Mouse (Mus musculus): ENCODE measurements at regions not wholly inside any gene's neighbourhood (a gene's known extent, or its start where the extent isn't known, plus 50 kb on each side); places are given as distances from the start of the nearest gene placed in this dataset.

DNA sequence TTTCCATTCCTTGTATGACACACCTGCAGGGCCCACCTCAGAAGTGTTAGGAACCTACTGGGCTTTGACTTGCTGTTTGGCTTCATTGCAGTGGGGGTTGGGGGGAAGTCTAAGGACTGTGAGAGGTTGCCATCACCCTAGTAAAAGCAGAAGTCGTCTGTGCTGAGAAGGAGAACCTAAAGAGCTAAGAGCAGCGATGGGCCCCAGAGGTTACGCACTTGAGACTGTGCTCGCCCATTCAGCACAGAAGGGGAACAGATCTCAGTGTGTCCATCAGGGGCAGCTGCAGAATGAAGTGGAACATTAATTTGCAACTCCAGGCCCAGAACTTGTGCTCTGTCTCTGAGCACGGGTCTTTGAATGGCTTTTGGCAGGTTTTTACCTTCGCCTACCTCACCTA, 267.5 kb upstream of the Cdyl start:
- Histone ChIP-seq H3K36me3 (no peaks in the 10 kb centered on the region), H3K27ac (no peak overlapping the region), H3K27me3 (replicated peaks) (no peaks in the 10 kb centered on the region), H3K4me2 (no peak overlapping the region), H3K4me3 (replicated peaks) (no peak overlapping the region), H3K9ac (no peak overlapping the region), H3K4me1 (peaks cover 8% of the 10 kb centered on the region; the same call in 1 of the 2 replicates), H3K9me3 (no peaks in the 10 kb centered on the region)
- WGBS: 86% methylated on average over 6 of the region's 6 CpGs
- ATAC-seq (ENCODE audit: insufficient read depth, low FRiP score, low read depth): no peak

GRCm38 (mm10) chr13:35395192-35395591, 264.4 kb upstream of the Cdyl start:
- Histone ChIP-seq H3K27me3 (replicated peaks) (no peaks in the 10 kb centered on the region), H3K9me3 (no peaks in the 10 kb centered on the region), H3K27ac (peak overlapping the region; percentile 62; the same call in 1 of the 2 replicates), H3K36me3 (no peaks in the 10 kb centered on the region), H3K4me1 (peaks cover 8% of the 10 kb centered on the region; the same call in 1 of the 2 replicates), H3K4me3 (replicated peaks) (no peak overlapping the region), H3K4me2 (0 out of 2 replicates have a peak overlapping the region, but pooled peaks have one; percentile 1), H3K9ac (no peak overlapping the region)
- WGBS: 55% methylated on average over 4 of the region's 4 CpGs
- peak; percentile 66; the same call in 1 of the 2 replicates for ATAC-seq (ENCODE audit: insufficient read depth, low FRiP score, low read depth)

DNA sequence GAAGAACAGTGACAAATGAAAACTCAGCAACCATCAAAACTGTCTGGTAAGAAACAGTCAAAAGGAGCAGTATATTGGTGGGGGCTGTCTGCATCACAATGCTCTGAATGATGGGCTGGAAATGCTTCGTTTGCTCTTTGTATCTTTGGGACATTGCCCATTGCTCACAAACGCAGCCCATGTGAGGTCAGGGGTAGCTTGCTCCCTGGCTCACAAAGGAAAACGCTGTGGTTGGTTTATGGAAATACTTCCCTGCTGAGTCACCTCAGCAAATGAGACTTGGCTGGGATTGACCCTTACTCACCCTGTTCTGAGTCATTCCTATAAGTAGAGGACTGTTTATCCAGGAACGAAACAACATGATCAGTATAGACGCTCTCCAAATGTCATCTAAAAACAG, 264.0 kb upstream of the Cdyl start:
- Histone ChIP-seq H3K9ac (no peak overlapping the region), H3K4me2 (0 out of 2 replicates have a peak overlapping the region, but pooled peaks have one; percentile 1), H3K27ac (peak overlapping the region; percentile 62; the same call in 1 of the 2 replicates), H3K4me1 (peaks cover 8% of the 10 kb centered on the region; the same call in 1 of the 2 replicates), H3K9me3 (no peaks in the 10 kb centered on the region), H3K4me3 (replicated peaks) (no peak overlapping the region), H3K27me3 (replicated peaks) (no peaks in the 10 kb centered on the region), H3K36me3 (no peaks in the 10 kb centered on the region)
- ATAC-seq (ENCODE audit: insufficient read depth, low FRiP score, low read depth): peak; percentile 84
- WGBS: 10% methylated on average over 5 of the region's 5 CpGs

GRCm38 (mm10) chr13:35397166-35397565, 262.5 kb upstream of the Cdyl start:
- no peaks in the 10 kb centered on the region for H3K36me3 ChIP-seq
- no peaks in the 10 kb centered on the region for H3K27me3 ChIP-seq (replicated peaks)
- no peaks in the 10 kb centered on the region for H3K9me3 ChIP-seq
- ATAC-seq (ENCODE audit: insufficient read depth, low FRiP score, low read depth): no peak
- H3K9ac ChIP-seq: no peak overlapping the region
- no peak overlapping the region for H3K27ac ChIP-seq
- 77% methylated on average over 2 of the region's 2 CpGs for WGBS
- H3K4me1 ChIP-seq: peaks cover 8% of the 10 kb centered on the region; the same call in 1 of the 2 replicates
- H3K4me2 ChIP-seq: no peak overlapping the region
- no peak overlapping the region for H3K4me3 ChIP-seq (replicated peaks)

DNA sequence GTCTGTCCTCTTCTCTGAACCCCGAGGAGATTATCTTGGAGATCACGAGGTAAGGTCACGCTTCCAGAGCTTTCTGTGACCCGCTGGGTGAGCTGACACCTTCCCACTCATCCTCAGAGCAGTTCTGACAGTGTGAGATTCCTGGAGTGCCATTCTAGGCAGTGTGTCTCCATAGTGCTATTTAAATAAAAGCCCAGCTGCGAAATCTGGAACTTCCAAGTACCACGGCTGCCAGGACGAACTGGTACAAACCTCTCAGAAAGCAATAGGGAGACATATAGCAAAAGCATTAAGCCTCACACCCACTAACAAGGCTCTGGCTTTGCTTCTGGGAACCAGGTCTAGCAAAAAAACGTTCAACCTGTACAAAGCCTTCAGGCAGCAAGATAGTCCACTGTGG, 261.4 kb upstream of the Cdyl start:
- H3K27ac ChIP-seq: no peak overlapping the region
- H3K9me3 ChIP-seq: no peaks in the 10 kb centered on the region
- no peaks in the 10 kb centered on the region for H3K36me3 ChIP-seq
- ATAC-seq (ENCODE audit: insufficient read depth, low FRiP score, low read depth): no peak
- H3K4me2 ChIP-seq: no peak overlapping the region
- H3K27me3 ChIP-seq (replicated peaks): no peaks in the 10 kb centered on the region
- H3K9ac ChIP-seq: no peak overlapping the region
- no peak overlapping the region for H3K4me3 ChIP-seq (replicated peaks)
- WGBS: 61% methylated on average over 8 of the region's 8 CpGs
- peaks cover 8% of the 10 kb centered on the region; the same call in 1 of the 2 replicates for H3K4me1 ChIP-seq

- Histone ChIP-seq H3K36me3 (no peaks in the 10 kb centered on the region), H3K4me2 (no peak overlapping the region), H3K9me3 (no peaks in the 10 kb centered on the region), H3K4me3 (replicated peaks) (no peak overlapping the region), H3K27me3 (replicated peaks) (no peaks in the 10 kb centered on the region), H3K4me1 (no peaks in the 10 kb centered on the region), H3K27ac (no peak overlapping the region), H3K9ac (no peak overlapping the region)
- WGBS: 79% methylated on average over 2 of the region's 2 CpGs
- no peak for ATAC-seq (ENCODE audit: insufficient read depth, low FRiP score, low read depth)
Measured at GRCm38 (mm10) chr13:35402856-35403255, 256.8 kb upstream of the Cdyl start.

GRCm38 (mm10) chr13:35404428-35404827, 255.2 kb upstream of the Cdyl start:
- ATAC-seq (ENCODE audit: insufficient read depth, low FRiP score, low read depth): no peak
- Histone ChIP-seq H3K4me3 (replicated peaks) (no peak overlapping the region), H3K4me1 (no peaks in the 10 kb centered on the region), H3K27me3 (replicated peaks) (no peaks in the 10 kb centered on the region), H3K36me3 (no peaks in the 10 kb centered on the region), H3K4me2 (no peak overlapping the region), H3K9me3 (no peaks in the 10 kb centered on the region), H3K9ac (no peak overlapping the region), H3K27ac (no peak overlapping the region)
- 82% methylated on average over 5 of the region's 5 CpGs for WGBS

- no peak for ATAC-seq (ENCODE audit: insufficient read depth, low FRiP score, low read depth)
- Histone ChIP-seq H3K4me2 (no peak overlapping the region), H3K4me1 (no peaks in the 10 kb centered on the region), H3K4me3 (replicated peaks) (no peak overlapping the region), H3K27ac (no peak overlapping the region), H3K9ac (no peak overlapping the region), H3K27me3 (replicated peaks) (no peaks in the 10 kb centered on the region), H3K36me3 (no peaks in the 10 kb centered on the region), H3K9me3 (no peaks in the 10 kb centered on the region)
- WGBS: 63% methylated on average over 1 of the region's 1 CpGs
Measured at GRCm38 (mm10) chr13:35405384-35405783, 254.2 kb upstream of the Cdyl start.

GRCm38 (mm10) chr13:35417500-35417899, 242.1 kb upstream of the Cdyl start:
- Histone ChIP-seq H3K36me3 (no peaks in the 10 kb centered on the region), H3K9me3 (no peaks in the 10 kb centered on the region), H3K4me3 (replicated peaks) (no peak overlapping the region), H3K9ac (no peak overlapping the region), H3K4me1 (no peaks in the 10 kb centered on the region), H3K27ac (no peak overlapping the region), H3K27me3 (replicated peaks) (no peaks in the 10 kb centered on the region), H3K4me2 (no peak overlapping the region)
- WGBS: 83% methylated on average over 4 of the region's 4 CpGs
- ATAC-seq (ENCODE audit: insufficient read depth, low FRiP score, low read depth): no peak

DNA sequence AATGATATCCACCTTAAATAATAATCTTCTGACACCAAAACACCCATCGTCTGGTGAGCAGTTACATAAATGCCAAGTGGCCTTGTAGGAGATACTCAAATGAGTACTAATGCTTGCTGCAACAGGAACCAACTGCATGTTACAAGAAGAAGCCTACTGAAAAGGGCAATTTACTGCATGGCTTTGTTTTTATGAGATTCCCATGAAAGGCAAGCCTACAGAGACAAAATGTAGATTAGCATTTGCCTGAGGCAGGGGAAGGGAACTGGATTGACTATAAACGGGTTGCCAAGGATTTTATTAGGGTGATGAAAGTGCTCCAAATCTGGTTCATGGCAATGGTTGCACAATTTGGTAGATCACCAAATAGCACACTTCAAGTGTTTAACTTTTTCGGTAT, 239.6 kb upstream of the Cdyl start:
- 88% methylated on average over 3 of the region's 3 CpGs for WGBS
- no peak overlapping the region for H3K27ac ChIP-seq
- ATAC-seq (ENCODE audit: insufficient read depth, low FRiP score, low read depth): no peak

GRCm38 (mm10) chr13:35426061-35426460, 233.6 kb upstream of the Cdyl start:
- no peak overlapping the region for H3K4me3 ChIP-seq (replicated peaks)
- H3K27me3 ChIP-seq (replicated peaks): no peaks in the 10 kb centered on the region
- ATAC-seq (ENCODE audit: insufficient read depth, low FRiP score, low read depth): no peak
- WGBS: 75% methylated on average over 4 of the region's 4 CpGs
- no peak overlapping the region for H3K27ac ChIP-seq
- no peaks in the 10 kb centered on the region for H3K4me1 ChIP-seq
- no peaks in the 10 kb centered on the region for H3K9me3 ChIP-seq
- H3K9ac ChIP-seq: no peak overlapping the region
- no peak overlapping the region for H3K4me2 ChIP-seq
- no peaks in the 10 kb centered on the region for H3K36me3 ChIP-seq

More for the DNA sequence above, 239.6 kb upstream of the Cdyl start:
- no peak overlapping the region for H3K9ac ChIP-seq
- H3K4me1 ChIP-seq: no peaks in the 10 kb centered on the region
- H3K36me3 ChIP-seq: no peaks in the 10 kb centered on the region
- no peak overlapping the region for H3K4me2 ChIP-seq
- H3K27me3 ChIP-seq (replicated peaks): no peaks in the 10 kb centered on the region
- H3K4me3 ChIP-seq (replicated peaks): no peak overlapping the region
- no peaks in the 10 kb centered on the region for H3K9me3 ChIP-seq

DNA sequence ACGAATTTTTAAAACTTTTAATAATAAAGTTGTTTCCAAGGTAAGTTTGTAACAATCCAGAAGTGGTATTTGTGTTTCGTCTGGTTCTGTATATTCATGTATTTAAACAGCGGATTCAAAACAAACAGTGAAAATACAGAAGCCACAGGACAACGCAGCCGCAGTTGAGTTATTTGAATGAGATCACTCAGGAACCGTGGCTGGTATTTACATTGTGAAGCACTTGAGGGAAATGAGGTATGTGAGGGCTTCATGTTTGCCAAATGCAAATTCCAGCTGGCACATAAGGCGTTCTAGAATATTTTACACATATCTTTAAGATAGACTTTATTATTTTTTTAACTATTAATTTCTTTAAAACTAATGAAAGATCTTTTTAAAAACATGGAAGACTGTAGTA, 224.5 kb upstream of the Cdyl start:
- Histone ChIP-seq H3K4me3 (replicated peaks) (no peak overlapping the region), H3K4me2 (no peak overlapping the region), H3K9ac (no peak overlapping the region), H3K27me3 (replicated peaks) (no peaks in the 10 kb centered on the region), H3K4me1 (no peaks in the 10 kb centered on the region), H3K27ac (no peak overlapping the region), H3K9me3 (no peaks in the 10 kb centered on the region), H3K36me3 (no peaks in the 10 kb centered on the region)
- ATAC-seq (ENCODE audit: insufficient read depth, low FRiP score, low read depth): no peak
- 33% methylated on average over 7 of the region's 7 CpGs for WGBS

DNA sequence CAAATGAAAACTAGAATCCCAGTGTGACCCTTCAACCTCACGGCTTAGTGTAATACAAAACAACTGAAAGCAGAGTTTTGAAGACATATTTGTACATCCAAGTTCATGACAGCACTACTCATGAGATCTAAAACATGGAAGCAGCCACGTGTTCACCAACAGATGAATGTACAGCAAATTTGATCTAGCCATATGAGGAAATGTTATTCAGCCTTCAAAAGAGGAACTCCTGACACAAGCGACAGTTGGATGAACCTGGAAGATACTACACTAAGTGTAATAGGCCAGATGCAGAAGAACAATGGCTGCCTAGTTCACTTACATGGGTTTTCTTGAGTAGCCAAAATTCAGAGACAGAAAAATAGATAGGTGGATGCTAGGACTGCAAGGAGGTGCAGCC, 212.0 kb upstream of the Cdyl start:
- Histone ChIP-seq H3K27me3 (replicated peaks) (no peaks in the 10 kb centered on the region), H3K27ac (no peak overlapping the region), H3K9me3 (no peaks in the 10 kb centered on the region), H3K4me2 (no peak overlapping the region), H3K4me3 (replicated peaks) (no peak overlapping the region), H3K4me1 (no peaks in the 10 kb centered on the region), H3K9ac (no peak overlapping the region), H3K36me3 (no peaks in the 10 kb centered on the region)
- WGBS: 75% methylated on average over 3 of the region's 3 CpGs
- no peak for ATAC-seq (ENCODE audit: insufficient read depth, low FRiP score, low read depth)

Data from stomach, embryonic 15.5 days (tissue).